Mouse (Mus musculus) 416B (cell line): ENCODE results near the gene Selenop.

Experiments
- DNase-seq: peaks from one replicate; pipeline ENCODE4 v3.0.0; 2011; ENCODE audit warnings: low read depth

The Selenop gene

GRCm38 (mm10) chr15:3270646-3271077 lies 2.3 kb downstream of the Selenop start:
- DNase-seq: peak; percentile 90

- no peak for DNase-seq
These were observed 2.9 kb downstream of the Selenop start for GRCm38 (mm10) chr15:3271216-3271615.

- DNase-seq: no peak
These were observed 4.8 kb downstream of the Selenop start for GRCm38 (mm10) chr15:3273191-3273590.

DNA sequence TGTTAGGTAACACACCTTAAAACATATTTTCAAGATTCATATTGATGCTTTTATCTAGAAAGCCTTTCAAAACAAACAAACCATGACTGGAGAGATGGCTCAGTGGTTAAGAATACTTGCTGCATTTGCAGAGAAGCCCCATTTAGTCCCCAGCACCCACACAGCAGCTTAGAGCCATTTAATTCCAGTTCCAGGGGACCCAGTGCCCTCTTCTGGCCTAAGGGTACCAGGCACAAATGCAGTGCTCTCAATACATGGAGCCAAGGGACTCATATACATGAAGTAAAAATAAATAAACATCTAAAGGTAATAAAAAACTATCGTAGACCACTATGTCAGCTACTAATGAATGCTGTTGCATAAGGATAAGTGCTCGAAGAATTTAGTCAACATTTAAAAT lies 9.0 kb downstream of the Selenop start:
- peak; percentile 36 for DNase-seq

DNA sequence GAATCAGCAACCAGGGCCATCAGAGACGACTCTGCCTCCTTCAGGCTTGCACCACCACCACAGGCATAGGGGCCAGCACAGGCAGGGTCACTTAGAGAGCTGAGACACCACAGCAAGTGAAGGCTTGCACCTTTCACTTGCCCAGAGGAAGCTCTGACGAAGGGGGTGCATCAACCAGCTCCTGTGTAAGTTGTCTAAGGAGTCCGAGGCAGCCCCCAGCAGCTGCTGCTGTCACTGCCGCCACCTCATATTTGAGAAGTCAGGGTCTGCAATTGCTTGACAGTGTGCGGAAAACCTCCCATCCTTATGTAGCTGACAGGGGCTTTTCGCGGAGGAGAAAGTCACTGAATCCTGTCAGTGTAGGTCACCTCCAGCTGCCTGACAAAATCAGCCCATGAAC lies 10.9 kb downstream of the Selenop start:
- no peak for DNase-seq

DNA sequence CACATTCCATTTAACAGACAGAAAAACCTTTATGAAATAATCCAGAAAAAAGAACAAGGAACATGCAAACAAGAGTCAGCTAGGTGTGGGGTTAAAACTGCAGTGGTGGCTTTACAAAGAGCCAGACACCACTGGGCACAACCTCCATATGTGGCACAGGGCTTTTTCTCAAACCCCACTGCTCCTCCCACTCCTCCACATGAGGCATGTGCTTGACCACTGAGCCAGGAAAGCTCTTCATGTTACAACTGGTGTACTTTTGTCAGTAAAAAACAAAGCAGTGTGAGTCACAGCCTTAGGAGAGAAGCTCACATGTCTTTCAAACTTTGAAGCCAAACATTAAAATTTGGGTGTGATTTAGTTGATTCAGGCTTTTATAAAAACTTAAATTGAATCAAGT lies 12.9 kb downstream of the Selenop start:
- DNase-seq: peak; percentile 17

DNA sequence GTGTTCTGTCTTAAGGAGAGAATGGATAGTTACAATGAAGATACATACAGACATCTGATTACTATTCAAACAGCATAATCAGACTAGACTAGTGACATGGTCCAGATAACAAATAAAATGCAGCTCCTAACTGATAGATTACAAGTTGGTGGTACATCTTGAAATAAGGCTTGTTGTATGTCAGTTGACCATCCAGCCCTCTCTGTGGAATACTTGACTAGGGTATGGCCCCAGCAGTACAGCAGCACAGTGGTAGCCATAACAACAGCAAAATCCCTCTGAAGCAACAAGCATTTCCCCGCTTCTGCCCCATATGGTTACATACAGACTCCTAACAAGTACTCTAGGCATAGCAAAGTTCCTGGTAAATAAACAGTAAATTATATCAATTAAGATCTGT lies 13.4 kb downstream of the Selenop start:
- no peak for DNase-seq

- DNase-seq: no peak
These were observed 17.7 kb downstream of the Selenop start for GRCm38 (mm10) chr15:3286032-3286431.

DNA sequence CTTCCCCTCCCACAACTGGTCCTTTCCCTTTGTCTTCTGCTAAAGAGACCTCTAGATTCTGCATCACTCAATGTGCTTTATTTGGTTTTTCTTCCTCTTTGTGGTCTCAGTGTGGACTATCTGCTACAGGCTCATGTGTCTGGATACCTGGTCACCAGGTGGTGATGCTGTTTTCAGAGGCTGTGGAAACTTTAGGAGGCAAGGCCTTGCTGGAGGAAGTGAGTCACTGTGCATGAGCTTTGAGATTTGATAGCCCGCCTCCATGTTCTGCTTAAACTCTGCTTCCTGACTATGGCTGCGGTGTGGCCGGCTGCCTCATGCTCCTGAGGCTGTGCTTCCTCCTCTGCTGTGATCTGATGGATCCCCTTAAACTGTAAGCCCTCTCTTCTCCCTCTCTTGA lies 22.1 kb downstream of the Selenop start:
- DNase-seq: peak; percentile 30

- DNase-seq: no peak
These were observed 25.1 kb downstream of the Selenop start for GRCm38 (mm10) chr15:3293477-3293876.

DNA sequence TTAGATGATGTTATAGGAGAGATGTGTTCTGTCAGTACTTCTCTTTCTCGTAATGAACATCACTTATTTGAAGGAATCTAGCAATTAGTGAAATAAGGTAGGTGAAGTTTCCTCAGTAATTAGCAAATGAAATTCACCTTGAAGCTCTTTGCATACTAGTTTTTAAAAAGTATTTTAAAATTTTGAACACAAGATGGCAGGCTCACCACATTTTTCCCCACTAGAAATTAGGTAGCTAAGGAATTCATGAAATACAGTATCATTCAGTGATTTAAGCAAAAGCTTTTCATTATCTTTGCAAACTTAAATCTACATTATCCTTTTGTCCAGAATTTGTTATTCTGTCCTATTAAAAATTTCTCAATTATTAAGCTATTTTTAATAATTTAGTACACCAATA lies 27.6 kb downstream of the Selenop start:
- peak; percentile 11 for DNase-seq

GRCm38 (mm10) chr15:3297615-3298014 lies 29.3 kb downstream of the Selenop start:
- DNase-seq: no peak

DNA sequence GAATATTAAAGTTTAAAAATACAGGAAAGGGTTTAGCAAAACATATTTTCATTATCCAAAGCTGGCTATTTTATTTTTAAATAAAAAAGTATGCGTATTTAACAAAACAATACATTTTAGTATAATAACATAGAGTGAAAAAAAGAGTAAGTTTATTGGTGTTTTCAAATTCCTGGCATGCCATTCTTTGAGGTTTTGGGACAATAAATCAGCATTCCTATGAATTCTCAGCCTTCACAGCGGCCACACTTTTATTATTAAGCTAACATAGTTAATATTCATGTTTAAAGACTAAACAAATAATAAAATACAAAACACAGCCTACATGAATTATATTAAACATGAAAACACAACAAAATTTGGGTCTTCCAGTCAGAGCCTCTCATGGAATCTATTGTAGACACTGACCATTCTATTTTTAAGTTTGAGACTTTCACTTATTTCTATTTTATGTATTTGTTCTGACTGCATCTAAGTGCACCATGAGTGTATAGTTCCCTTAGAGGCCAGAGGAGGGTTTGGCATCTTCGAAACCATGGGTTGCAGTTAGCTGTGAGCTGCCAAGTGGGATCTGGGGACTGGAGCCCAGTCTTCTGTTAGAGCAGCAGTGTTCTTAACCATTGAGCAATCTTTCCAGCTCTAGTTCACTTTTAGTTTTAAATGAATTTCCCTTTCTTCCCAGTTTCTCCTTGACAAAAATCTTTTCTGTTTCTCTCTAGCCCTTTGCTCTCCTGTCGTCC lies 32.2 kb downstream of the Selenop start:
- DNase-seq: no peak

DNA sequence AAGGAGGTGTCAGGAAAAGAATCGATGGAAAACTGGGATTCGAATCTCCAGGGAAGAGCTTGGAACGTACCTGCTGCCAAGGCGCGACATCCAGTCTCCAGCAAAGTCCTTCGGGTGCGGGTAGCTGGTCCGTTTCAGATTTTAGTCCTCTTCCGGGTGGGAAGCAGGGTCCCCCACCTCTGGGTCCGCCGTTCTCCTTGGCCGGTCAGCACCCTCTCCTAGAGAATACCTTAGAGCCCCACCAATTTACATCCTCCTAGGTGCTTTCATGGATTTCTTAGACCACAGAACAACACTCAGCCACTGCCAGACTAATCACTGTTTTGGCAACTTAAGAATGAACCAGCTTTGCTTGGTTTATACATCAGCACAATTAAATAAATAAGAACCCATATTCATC lies 35.1 kb downstream of the Selenop start, which contains the start of gene Ccdc152:
Gene Ccdc152, minus strand, starts transcription at position 101 of the 400 bp plus-strand sequence.
- no peak for DNase-seq

DNA sequence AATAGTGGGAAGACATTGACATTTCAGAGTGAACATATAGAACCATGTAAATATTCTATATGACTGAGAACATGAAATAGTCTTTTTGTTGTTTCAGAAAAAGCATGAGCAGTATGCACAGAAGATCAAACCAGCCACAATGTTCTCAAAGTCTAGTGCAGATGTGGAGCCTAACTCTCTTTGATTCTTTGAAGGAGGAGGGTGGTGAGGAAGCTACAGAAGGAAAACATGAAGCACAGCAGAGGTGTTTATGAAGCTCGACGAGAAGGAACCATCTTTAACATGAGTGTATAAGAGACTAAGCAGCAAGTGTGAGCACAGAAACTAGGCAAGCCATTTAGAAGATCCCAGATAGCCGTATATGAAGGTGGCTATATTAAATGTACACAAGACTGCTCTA lies 41.5 kb downstream of the Selenop start:
- DNase-seq: no peak

GRCm38 (mm10) chr15:3312937-3313336 lies 44.6 kb downstream of the Selenop start:
- no peak for DNase-seq

DNA sequence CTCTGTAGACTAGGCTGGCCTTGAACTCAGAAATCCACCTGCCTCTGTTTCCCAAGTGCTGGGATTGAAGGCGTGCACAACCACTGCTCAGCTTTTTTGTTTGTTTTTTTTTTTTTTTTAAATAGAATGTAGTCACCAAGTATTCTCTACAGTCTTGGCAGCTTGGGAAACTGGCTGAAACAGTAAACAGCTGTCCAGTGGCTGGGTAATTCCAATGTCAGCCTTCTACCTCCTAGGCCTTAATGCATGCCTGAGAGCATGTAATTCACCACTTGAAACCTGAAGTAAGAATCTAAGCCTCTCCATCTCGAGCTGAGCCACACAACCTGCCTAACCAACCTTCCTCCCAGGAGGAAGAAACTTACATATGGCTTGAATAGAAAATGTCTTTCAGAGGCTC lies 48.3 kb downstream of the Selenop start:
- DNase-seq: no peak

DNA sequence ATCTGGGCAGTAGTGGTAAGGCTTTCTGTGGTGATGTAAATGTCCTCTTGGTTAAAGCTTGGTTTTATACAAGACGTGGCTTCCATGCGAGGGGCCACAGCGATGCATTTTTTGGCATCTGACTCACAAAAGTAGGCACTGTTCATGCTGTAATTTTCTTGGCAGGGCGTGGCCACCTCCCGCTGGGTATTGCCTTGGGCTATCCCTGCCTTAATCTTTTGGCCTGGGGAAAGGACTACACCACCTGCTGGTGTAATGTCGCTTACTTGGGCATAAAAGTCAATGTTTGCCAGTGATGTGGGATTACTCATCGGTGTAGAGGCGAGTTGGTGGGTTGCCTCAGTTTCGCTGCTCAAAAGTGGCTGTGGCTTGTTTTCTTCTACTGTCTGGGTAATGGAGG lies 51.6 kb downstream of the Selenop start:
- no peak for DNase-seq

DNA sequence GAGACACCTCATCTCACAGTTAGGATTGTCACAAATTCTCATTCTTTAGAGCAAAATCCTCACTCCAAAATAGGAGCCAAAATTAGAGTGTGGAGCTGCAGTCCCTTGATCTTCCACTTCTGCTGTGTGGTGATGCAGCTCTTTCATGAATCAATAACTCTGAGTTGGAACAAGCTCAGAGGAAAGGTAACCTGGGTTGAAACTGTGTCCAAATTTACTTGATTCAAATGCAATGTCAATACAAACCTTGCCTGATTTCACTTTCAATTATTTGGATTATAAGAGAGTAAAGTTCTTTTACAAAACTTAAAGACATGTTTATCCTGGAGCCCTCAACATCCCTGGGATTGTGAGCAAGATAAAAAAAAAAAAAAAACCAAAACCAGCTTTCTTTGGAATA lies 54.7 kb downstream of the Selenop start:
- DNase-seq: no peak
